Mouse (Mus musculus): ENCODE results near the gene Ydjc. TPM values are rescaled to one million over a fixed set of nuclear protein-coding genes. Genes with fewer than 3 reads are reported as not detected.

The Ydjc gene
- total and polyA plus RNA-seq, 3 experiments: 56.7 to 68.5 TPM; not detected in 1

- TF ChIP-seq ZKSCAN1 (IDR thresholded peaks at IDR 0.05; ENCODE audit: low read depth, low read length): no peak
- TF ChIP-seq HCFC1 (IDR thresholded peaks at IDR 0.05; ENCODE audit: low read depth, low read length): peak; percentile 98
- TF ChIP-seq USF2 (IDR thresholded peaks at IDR 0.05; ENCODE audit: borderline replicate concordance in 1 of 2, insufficient read depth in 1 of 2, low read depth in 1 of 2, low read length in 2 of 2): no peak
- TF ChIP-seq MAFK (IDR thresholded peaks at IDR 0.05; ENCODE audit: borderline replicate concordance, low read depth, low read length): no peak
- 0 out of 2 replicates have a peak, but pooled peaks have one; percentile 28 for TF ChIP-seq MAZ (IDR thresholded peaks at IDR 0.05; ENCODE audit: low read depth, low read length)
- TF ChIP-seq ZC3H11A (IDR thresholded peaks at IDR 0.05; ENCODE audit: low read depth, low read length): no peak
- TF ChIP-seq POLR2AphosphoS5 (IDR thresholded peaks at IDR 0.05; ENCODE audit: borderline replicate concordance, low read depth, low read length): no peak
- TF ChIP-seq RCOR1 (IDR thresholded peaks at IDR 0.05; ENCODE audit: low read depth, low read length): no peak; the same call in 1 of the 2 replicates
- TF ChIP-seq SIN3A (IDR thresholded peaks at IDR 0.05; ENCODE audit: low read length): peak; percentile 84; the same call in 1 of the 2 replicates
- TF ChIP-seq TBP (IDR thresholded peaks at IDR 0.05; ENCODE audit: low read depth, low read length): peak; percentile 77
- TF ChIP-seq USF1 (IDR thresholded peaks at IDR 0.05; ENCODE audit: low read depth, low read length): no peak
- peak; percentile 95 for TF ChIP-seq ELF1 (IDR thresholded peaks at IDR 0.05; ENCODE audit: low read depth, low read length)
- TF ChIP-seq ETS1 (IDR thresholded peaks at IDR 0.05; ENCODE audit: low read depth, low read length): no peak
- no peak for TF ChIP-seq CTCF (IDR thresholded peaks at IDR 0.05 in 2 of 3, conservative IDR thresholded peaks at IDR 0.05 in 1 of 3; ENCODE audit: control insufficient read depth in 1 of 3, insufficient read depth in 1 of 3, low read depth in 2 of 3, low read length in 3 of 3, poor library complexity in 1 of 3, severe bottlenecking in 1 of 3)
- peak; percentile 83 to 88 for TF ChIP-seq POLR2A (IDR thresholded peaks at IDR 0.05; ENCODE audit: control insufficient read depth in 1 of 2, insufficient read depth in 1 of 2, low read depth in 1 of 2, low read length in 2 of 2, poor library complexity in 1 of 2)
- peak; percentile 38; the same call in 1 of the 2 replicates for TF ChIP-seq ZNF384 (IDR thresholded peaks at IDR 0.05; ENCODE audit: low read depth, low read length)
- no peak for TF ChIP-seq MEF2A (IDR thresholded peaks at IDR 0.05; ENCODE audit: extremely low read depth, insufficient replicate concordance, low read depth, low read length, poor library complexity, severe bottlenecking)
- TF ChIP-seq TAL1 (IDR thresholded peaks at IDR 0.05; ENCODE audit: low read length): no peak
These were observed 33.4 kb upstream of the Ydjc start, which contains the start of gene Ppil2 (continued) for GRCm38 (mm10) chr16:17110771-17111743.

- TF ChIP-seq ZKSCAN1 (IDR thresholded peaks at IDR 0.05; ENCODE audit: low read depth, low read length): no peak
- no peak for TF ChIP-seq RAD21 (IDR thresholded peaks at IDR 0.05; ENCODE audit: low read depth, low read length)
- TF ChIP-seq SIN3A (IDR thresholded peaks at IDR 0.05; ENCODE audit: low read length): no peak
- no peak for TF ChIP-seq TCF12 (IDR thresholded peaks at IDR 0.05; ENCODE audit: low read depth, low read length)
- TF ChIP-seq EP300 (IDR thresholded peaks at IDR 0.05; ENCODE audit: low read depth in 1 of 2, low read length in 2 of 2): no peak
- TF ChIP-seq CHD2 (IDR thresholded peaks at IDR 0.05; ENCODE audit: low read length): no peak
- no peak for TF ChIP-seq MYB (IDR thresholded peaks at IDR 0.05; ENCODE audit: low read depth, low read length)
- no peak for TF ChIP-seq MYC (IDR thresholded peaks at IDR 0.05; ENCODE audit: low read depth, low read length)
- TF ChIP-seq ELF1 (IDR thresholded peaks at IDR 0.05; ENCODE audit: low read depth, low read length): no peak
- no peak for TF ChIP-seq CHD1 (IDR thresholded peaks at IDR 0.05; ENCODE audit: low read depth, low read length)
- TF ChIP-seq ZMIZ1 (IDR thresholded peaks at IDR 0.05; ENCODE audit: low read depth, low read length): no peak
- no peak for TF ChIP-seq USF2 (IDR thresholded peaks at IDR 0.05; ENCODE audit: borderline replicate concordance in 1 of 2, insufficient read depth in 1 of 2, low read depth in 1 of 2, low read length in 2 of 2)
- TF ChIP-seq NRF1 (IDR thresholded peaks at IDR 0.05; ENCODE audit: insufficient read depth, low read depth, low read length, poor library complexity, severe bottlenecking): no peak
- TF ChIP-seq MXI1 (IDR thresholded peaks at IDR 0.05; ENCODE audit: low read depth, low read length): no peak
- no peak for TF ChIP-seq HCFC1 (IDR thresholded peaks at IDR 0.05; ENCODE audit: low read depth, low read length)
- Histone ChIP-seq H3K4me1 (ENCODE audit: control insufficient read depth in 1 of 2, insufficient read depth in 2 of 2, low read length in 2 of 2) (no peaks in the 10 kb centered on the region), H3K27ac (ENCODE audit: control insufficient read depth, low read depth, low read length) (no peak overlapping the region), H3K9me3 (replicated peaks; ENCODE audit: insufficient read depth, low read length) (no peaks in the 10 kb centered on the region), H3K36me3 (ENCODE audit: control insufficient read depth in 1 of 2, insufficient read depth in 2 of 2, low read length in 2 of 2) (0 out of 4 replicates have a peak, but pooled peaks cover 0 to 1% of the 10 kb centered on the region in 2 experiments), H3K27me3 (ENCODE audit: control insufficient read depth in 1 of 2, insufficient read depth in 2 of 2, low read length in 2 of 2) (no peaks in the 10 kb centered on the region), H3K4me3 (ENCODE audit: control insufficient read depth in 1 of 2, insufficient read depth in 1 of 2, low read depth in 2 of 2, low read length in 2 of 2) (no peak overlapping the region), H3K79me2 (ENCODE audit: control insufficient read depth, insufficient read depth, low read length, poor library complexity) (no peaks in the 10 kb centered on the region), H3K9ac (ENCODE audit: control insufficient read depth, low read depth, low read length, poor library complexity, severe bottlenecking) (no peak overlapping the region)
- no peak for DNase-seq (ENCODE audit: low read depth, low spot score)
These were observed 27.1 kb upstream of the Ydjc start for GRCm38 (mm10) chr16:17117309-17117799.

Measured in MEL (cell line).